26 mouse cellular contexts compared by ENCODE assay signal in the genomic region with DNA sequence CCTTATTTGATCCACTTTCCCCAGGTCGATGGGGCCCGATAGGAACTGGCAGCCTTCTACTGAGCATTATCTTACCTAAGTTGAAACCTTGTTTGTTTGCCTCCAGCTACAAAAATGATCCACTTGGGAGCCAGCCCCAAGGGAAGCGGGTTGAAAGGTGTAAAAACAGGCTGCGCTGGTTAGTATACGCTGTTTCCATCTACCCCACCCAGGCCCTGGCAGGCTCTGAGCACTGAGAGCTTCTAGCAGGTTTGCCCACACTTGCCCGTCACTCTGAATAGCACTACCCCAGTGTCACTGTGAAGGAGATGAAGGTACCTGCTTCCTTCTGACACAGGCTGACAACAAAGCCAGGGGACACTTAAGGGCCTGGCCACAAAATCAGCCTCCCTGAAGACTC. TPM values are rescaled to one million over a fixed set of nuclear protein-coding genes. Genes with fewer than 3 reads are reported as not detected.
A peak's percentile ranks its signal among the peaks of the same experiment; 100 is the strongest.
DNase-seq lines count a peak whose midpoint lies in the region; ATAC-seq and TF ChIP-seq lines count a peak whose summit lies in the region.
"Had no signal": no experiment of that assay in that cellular context is flagged by ENCODE, and none has a peak within 500 bp of the region (broad histone marks: within the 10 kb centered on the region; RNA-seq: fewer than 3 reads in every experiment).

No protein-coding gene starts in this region.

- whole genome bisulfite sequencing in embryonic facial prominence, embryonic 12.5 days: 85% methylated on average over 6 of the region's 6 CpGs
- 91% methylated on average over 6 of the region's 6 CpGs for WGBS in embryonic facial prominence, embryonic 10.5 days
- whole genome bisulfite sequencing in hindbrain, embryonic 11.5 days: 92% methylated on average over 6 of the region's 6 CpGs
- 78% methylated on average over 6 of the region's 6 CpGs for WGBS in hindbrain, embryonic 16.5 days
- WGBS in neural tube, embryonic 13.5 days: 81% methylated on average over 6 of the region's 6 CpGs
- 62% methylated on average over 6 of the region's 6 CpGs for WGBS in stomach, postnatal 0 days
- WGBS in thymus, adult 2 months: 96% methylated on average over 6 of the region's 6 CpGs

- H3K27me3 ChIP-seq in embryonic facial prominence, embryonic 12.5 days: no peaks in the 10 kb centered on the region
- no peaks in the 10 kb centered on the region for H3K27me3 ChIP-seq in embryonic facial prominence, embryonic 10.5 days (replicated peaks; ENCODE audit: low read depth, poor library complexity, severe bottlenecking)
- no peaks in the 10 kb centered on the region for H3K27me3 ChIP-seq in hindbrain, embryonic 11.5 days (ENCODE audit: control insufficient read depth, insufficient read depth, low read length)
- H3K27me3 ChIP-seq in hindbrain, embryonic 16.5 days (replicated peaks; ENCODE audit: control insufficient read depth, insufficient read depth, low read length): no peaks in the 10 kb centered on the region
- H3K27me3 ChIP-seq in neural tube, embryonic 13.5 days: no peaks in the 10 kb centered on the region
- no peaks in the 10 kb centered on the region for H3K27me3 ChIP-seq in stomach, postnatal 0 days (ENCODE audit: control insufficient read depth, insufficient read depth, low read length)
- H3K27me3 ChIP-seq in thymus, adult 2 months (ENCODE audit: control insufficient read depth, insufficient read depth, low read length): no peaks in the 10 kb centered on the region
- H3K27me3 ChIP-seq: heart, embryonic 13.5 days; limb, embryonic 13.5 days; liver, embryonic 12.5 days had no signal

- H3K4me2 ChIP-seq in embryonic facial prominence, embryonic 12.5 days (replicated peaks): no peak overlapping the region
- H3K4me2 ChIP-seq in hindbrain, embryonic 11.5 days (replicated peaks; ENCODE audit: low read depth, low read length): no peak overlapping the region
- no peak overlapping the region for H3K4me2 ChIP-seq in hindbrain, embryonic 16.5 days (ENCODE audit: low read length)
- H3K4me2 ChIP-seq in neural tube, embryonic 13.5 days: no peak overlapping the region
- H3K4me2 ChIP-seq in stomach, postnatal 0 days (replicated peaks; ENCODE audit: low read depth): no peak overlapping the region
- H3K4me2 ChIP-seq: heart, embryonic 13.5 days; limb, embryonic 13.5 days; liver, embryonic 12.5 days had no signal

- ATAC-seq in embryonic facial prominence, embryonic 12.5 days (ENCODE audit: insufficient number of reproducible peaks, insufficient read depth, low FRiP score, low TSS enrichment): no peak
- no peak for ATAC-seq in hindbrain, embryonic 11.5 days (ENCODE audit: low FRiP score)
- no peak for ATAC-seq in hindbrain, embryonic 16.5 days
- no peak for ATAC-seq in neural tube, embryonic 13.5 days (ENCODE audit: low read depth)
- peak; percentile 51; the same call in 1 of the 2 replicates for ATAC-seq in stomach, postnatal 0 days (ENCODE audit: low FRiP score, low TSS enrichment)
- ATAC-seq: inflammation-experienced regulatory T-cells, adult 6 months; liver, embryonic 12.5 days had no signal

- TF ChIP-seq EP300 in stomach, postnatal 0 days (optimal IDR thresholded peaks at IDR 0.05): peak; percentile 62

- no peak overlapping the region for H3K4me3 ChIP-seq in embryonic facial prominence, embryonic 12.5 days
- no peak overlapping the region for H3K4me3 ChIP-seq in embryonic facial prominence, embryonic 10.5 days
- no peak overlapping the region for H3K4me3 ChIP-seq in hindbrain, embryonic 11.5 days (ENCODE audit: low read depth, low read length)
- no peak overlapping the region for H3K4me3 ChIP-seq in hindbrain, embryonic 16.5 days (ENCODE audit: low read length)
- no peak overlapping the region for H3K4me3 ChIP-seq in neural tube, embryonic 13.5 days
- no peak overlapping the region for H3K4me3 ChIP-seq in stomach, postnatal 0 days (ENCODE audit: low read depth, low read length)
- H3K4me3 ChIP-seq in thymus, adult 2 months (ENCODE audit: control insufficient read depth, insufficient read depth, low read length): no peak overlapping the region
- H3K4me3 ChIP-seq: heart, adult 2 months; heart, embryonic 13.5 days; limb, embryonic 13.5 days; liver, embryonic 12.5 days had no signal

- peaks cover 37% of the 10 kb centered on the region for H3K4me1 ChIP-seq in embryonic facial prominence, embryonic 12.5 days
- H3K4me1 ChIP-seq in embryonic facial prominence, embryonic 10.5 days: peaks cover 82% of the 10 kb centered on the region
- H3K4me1 ChIP-seq in hindbrain, embryonic 11.5 days (replicated peaks; ENCODE audit: control insufficient read depth, insufficient read depth, low read length): peaks cover 24% of the 10 kb centered on the region
- H3K4me1 ChIP-seq in hindbrain, embryonic 16.5 days (ENCODE audit: control insufficient read depth, insufficient read depth, low read depth, low read length): peaks cover 41% of the 10 kb centered on the region
- peaks cover 89% of the 10 kb centered on the region for H3K4me1 ChIP-seq in neural tube, embryonic 13.5 days (replicated peaks)
- no peaks in the 10 kb centered on the region for H3K4me1 ChIP-seq in stomach, postnatal 0 days (replicated peaks; ENCODE audit: control insufficient read depth, insufficient read depth)
- peaks cover 3% of the 10 kb centered on the region for H3K4me1 ChIP-seq in thymus, adult 2 months (replicated peaks; ENCODE audit: control insufficient read depth, insufficient read depth, low read length)

- peaks cover 42% of the 10 kb centered on the region for H3K36me3 ChIP-seq in embryonic facial prominence, embryonic 12.5 days
- H3K36me3 ChIP-seq in embryonic facial prominence, embryonic 10.5 days (replicated peaks): peaks cover 97% of the 10 kb centered on the region
- peaks cover 7% of the 10 kb centered on the region; the same call in 1 of the 2 replicates for H3K36me3 ChIP-seq in hindbrain, embryonic 11.5 days (ENCODE audit: control insufficient read depth, insufficient read depth, low read length)
- H3K36me3 ChIP-seq in hindbrain, embryonic 16.5 days (ENCODE audit: control insufficient read depth, insufficient read depth, low read length): peaks cover 8% of the 10 kb centered on the region; the same call in 1 of the 2 replicates
- H3K36me3 ChIP-seq in neural tube, embryonic 13.5 days: peaks cover 34% of the 10 kb centered on the region
- no peaks in the 10 kb centered on the region; the same call in 1 of the 2 replicates for H3K36me3 ChIP-seq in stomach, postnatal 0 days (ENCODE audit: control insufficient read depth, insufficient read depth, low read length)
- peaks cover 31% of the 10 kb centered on the region for H3K36me3 ChIP-seq in thymus, adult 2 months (ENCODE audit: control insufficient read depth, insufficient read depth, low read length)

- no peak for TF ChIP-seq POLR2A in thymus, adult 2 months (IDR thresholded peaks at IDR 0.05; ENCODE audit: control insufficient read depth, extremely low read depth, insufficient read depth, low read length, poor library complexity)

- no peaks in the 10 kb centered on the region for H3K9me3 ChIP-seq in embryonic facial prominence, embryonic 12.5 days
- no peaks in the 10 kb centered on the region for H3K9me3 ChIP-seq in embryonic facial prominence, embryonic 10.5 days
- H3K9me3 ChIP-seq in hindbrain, embryonic 11.5 days (ENCODE audit: control insufficient read depth, low read length): no peaks in the 10 kb centered on the region
- no peaks in the 10 kb centered on the region for H3K9me3 ChIP-seq in hindbrain, embryonic 16.5 days (ENCODE audit: control insufficient read depth, low read length)
- no peaks in the 10 kb centered on the region for H3K9me3 ChIP-seq in neural tube, embryonic 13.5 days
- H3K9me3 ChIP-seq in stomach, postnatal 0 days (ENCODE audit: control insufficient read depth, low read length): no peaks in the 10 kb centered on the region
- H3K9me3 ChIP-seq: heart, embryonic 13.5 days; limb, embryonic 13.5 days; liver, embryonic 12.5 days had no signal

- TF ChIP-seq CTCF in stomach, postnatal 0 days (IDR thresholded peaks at IDR 0.05; ENCODE audit: low read depth): no peak
- TF ChIP-seq CTCF in thymus, adult 2 months (IDR thresholded peaks at IDR 0.05; ENCODE audit: borderline replicate concordance, control insufficient read depth, extremely low read depth, insufficient read depth, low read length, poor library complexity): no peak

- H3K27ac ChIP-seq in embryonic facial prominence, embryonic 12.5 days: 0 out of 2 replicates have a peak overlapping the region, but pooled peaks have one; percentile 30
- no peak overlapping the region; the same call in 1 of the 2 replicates for H3K27ac ChIP-seq in embryonic facial prominence, embryonic 10.5 days (replicated peaks)
- H3K27ac ChIP-seq in hindbrain, embryonic 11.5 days (ENCODE audit: low read depth, low read length): 0 out of 2 replicates have a peak overlapping the region, but pooled peaks have one; percentile 11
- H3K27ac ChIP-seq in hindbrain, embryonic 16.5 days (ENCODE audit: low read depth, low read length): no peak overlapping the region
- peak overlapping the region; percentile 71 for H3K27ac ChIP-seq in neural tube, embryonic 13.5 days (replicated peaks)
- no peak overlapping the region for H3K27ac ChIP-seq in stomach, postnatal 0 days (replicated peaks)
- H3K27ac ChIP-seq in thymus, adult 2 months (ENCODE audit: control insufficient read depth, insufficient read depth, low read length): no peak overlapping the region
- H3K27ac ChIP-seq: heart, adult 2 months; heart, embryonic 13.5 days; limb, embryonic 13.5 days; liver, embryonic 12.5 days had no signal

- H3K9ac ChIP-seq in embryonic facial prominence, embryonic 12.5 days: no peak overlapping the region
- H3K9ac ChIP-seq in hindbrain, embryonic 11.5 days (ENCODE audit: low read depth, low read length): no peak overlapping the region
- no peak overlapping the region for H3K9ac ChIP-seq in hindbrain, embryonic 16.5 days (ENCODE audit: low read depth, low read length)
- H3K9ac ChIP-seq in neural tube, embryonic 13.5 days: no peak overlapping the region
- no peak overlapping the region for H3K9ac ChIP-seq in stomach, postnatal 0 days (ENCODE audit: low read length)
- H3K9ac ChIP-seq: heart, embryonic 13.5 days; limb, embryonic 13.5 days; liver, embryonic 12.5 days had no signal

- no peak for DNase-seq in embryonic facial prominence, embryonic 10.5 days (ENCODE audit: low spot score)
- DNase-seq in hindbrain, embryonic 11.5 days (ENCODE audit: low spot score): no peak
- no peak for DNase-seq in neural tube, embryonic 10.5 days (ENCODE audit: extremely low spot score, low spot score)
- DNase-seq in stomach, postnatal 0 days (ENCODE audit: low spot score): no peak
- no peak for DNase-seq in thymus, adult 2 months
- DNase-seq: adrenal gland, postnatal 10 days; cerebellum, adult 2 months; cerebellum, postnatal 25 days; embryo, embryonic 11 days; gastrocnemius, postnatal 36 days; heart, adult 2 months; kidney, adult 18-20 months; kidney, postnatal 4 days; lung, adult 18-20 months; lung, postnatal 14 days; right cerebral cortex, adult 18-20 months; right cerebral cortex, postnatal 4 days; thymus, adult 18-20 months; thymus, postnatal 4 days had no signal

RNA-seq across cellular contexts. Expression of gene Msi2, which starts 17.3 kb away (rescaled TPM):
- 22.0 and 25.8 TPM in 2 replicates for polyA plus RNA-seq in embryonic facial prominence, embryonic 12.5 days (2016; fragmentation: Nextera tagmentation; extraction: Ambion mirVana)
- 20.2 and 22.6 TPM in 2 replicates for polyA plus RNA-seq in embryonic facial prominence, embryonic 10.5 days (2016; fragmentation: Nextera tagmentation; extraction: Ambion mirVana)
- polyA plus RNA-seq in hindbrain, embryonic 11.5 days (2014; fragmentation: Nextera tagmentation; extraction: Ambion mirVana): 26.7 and 40.1 TPM in 2 replicates
- polyA plus RNA-seq in hindbrain, embryonic 16.5 days (2015; fragmentation: Nextera tagmentation; extraction: Ambion mirVana): 28.8 and 31.0 TPM in 2 replicates
- 20.9 and 21.7 TPM in 2 replicates for polyA plus RNA-seq in neural tube, embryonic 13.5 days (2015; fragmentation: Nextera tagmentation; extraction: Ambion mirVana)
- polyA plus RNA-seq in stomach, postnatal 0 days (2015; fragmentation: Nextera tagmentation; extraction: Ambion mirVana): 6.7 and 7.3 TPM in 2 replicates
- 51.3 and 63.3 TPM in 2 replicates for polyA plus RNA-seq in thymus, adult 2 months (2012; rRNA removed)

Comparison
In these comparisons a context has a peak if more than half of its experiments do, and no peak if none do; other contexts are left out.
1. H3K27ac ChIP-seq: peak in embryonic facial prominence, embryonic 12.5 days (single experiment), hindbrain, embryonic 11.5 days (single experiment) and neural tube, embryonic 13.5 days (single experiment); none in embryonic facial prominence, embryonic 10.5 days (single experiment), hindbrain, embryonic 16.5 days (single experiment), stomach, postnatal 0 days (single experiment) and thymus, adult 2 months (single experiment).